Mouse (Mus musculus) heart, embryonic 14.5 days (tissue): ENCODE data around the gene Cdkn2aip. TPM values are rescaled to one million over a fixed set of nuclear protein-coding genes. Genes with fewer than 3 reads are reported as not detected.

Experiments used
- ATAC-seq: fragments of 200-750 bp; cut with Nextera tagmentation; 2 replicates; pipeline ENCODE4 v1.8.0; 2017; ENCODE audit warnings: low read depth, moderate TSS enrichment; ENCODE audit not compliant: insufficient number of reproducible peaks, insufficient read depth, low FRiP score
- H3K27ac ChIP-seq, 2 experiments: fragments of 200-500 bp in 1 of 2; fragments of 300-500 bp in 1 of 2; sonication (generic) in 1 of 2; replicated peaks in 1 of 2; 2 replicates each; pipeline ENCODE4 v1.5.1; 2012 to 2014; ENCODE audit warnings: low read depth in 2 of 2, low read length in 2 of 2, control low read depth in 1 of 2, mild to moderate bottlenecking in 1 of 2, mixed read lengths in 1 of 2; ENCODE audit not compliant: control insufficient read depth in 1 of 2, insufficient read depth in 1 of 2
- H3K27me3 ChIP-seq: fragments of 300-500 bp; sonication (generic); 2 replicates; pipeline ENCODE4 v1.6.1; 2014; ENCODE audit warnings: mild to moderate bottlenecking, low read length, control low read depth; ENCODE audit not compliant: control insufficient read depth, insufficient read depth
- H3K36me3 ChIP-seq: fragments of 300-500 bp; sonication (generic); 2 replicates; pipeline ENCODE4 v1.6.1; 2014; ENCODE audit warnings: mild to moderate bottlenecking, control low read depth, low read length, mixed read lengths; ENCODE audit not compliant: control insufficient read depth, insufficient read depth
- H3K4me1 ChIP-seq, 2 experiments: fragments of 200-500 bp in 1 of 2; fragments of 300-500 bp in 1 of 2; sonication (generic) in 1 of 2; 2 replicates each; pipeline ENCODE4 v1.6.1; 2012 to 2014; ENCODE audit warnings: low read length in 2 of 2, control low read depth in 1 of 2, mixed read lengths in 1 of 2; ENCODE audit not compliant: control insufficient read depth in 2 of 2, insufficient read depth in 2 of 2
- H3K4me2 ChIP-seq: fragments of 300-500 bp; sonication (generic); 2 replicates; pipeline ENCODE4 v1.6.1; 2014; ENCODE audit warnings: mild to moderate bottlenecking, low read length
- H3K4me3 ChIP-seq, 2 experiments: fragments of 200-500 bp in 1 of 2; fragments of 300-500 bp in 1 of 2; sonication (generic) in 1 of 2; 2 replicates each; pipeline ENCODE4 v1.5.1; 2012 to 2014; ENCODE audit warnings: low read length in 2 of 2, mild to moderate bottlenecking in 2 of 2, control low read depth in 1 of 2, low read depth in 1 of 2, moderate library complexity in 1 of 2; ENCODE audit not compliant: control insufficient read depth in 1 of 2, insufficient read depth in 1 of 2
- H3K9ac ChIP-seq: fragments of 300-500 bp; sonication (generic); 2 replicates; pipeline ENCODE4 v1.6.1; 2014; ENCODE audit warnings: mild to moderate bottlenecking, low read length
- H3K9me3 ChIP-seq: fragments of 300-500 bp; sonication (generic); 2 replicates; pipeline ENCODE4 v1.6.1; 2016; ENCODE audit warnings: low read length, control low read depth; ENCODE audit not compliant: control insufficient read depth
- WGBS: fragments of 180-500 bp; shearing (Covaris S2); extraction: QIAGEN DNeasy Blood & Tissue Kit; methylation state at CpG from one replicate; pipeline ENCODE4 v1.1.7; 2014; 5-methylcytosine and 5-hydroxymethylcytosine counted together
- polyA plus RNA-seq: library from polyadenylated mRNA; unstranded; fragments of >200 nt; fragmentation: Nextera tagmentation; extraction: Ambion mirVana; gene quantifications from 2 replicates; pipeline ENCODE4 v1.2.1, GENCODE M21; 2014

Cdkn2aip gene
- polyA plus RNA-seq, 1 experiment from 2014 or later = 15.8 TPM

GRCm38 (mm10) chr8:47683994-47684393 is 29.7 kb downstream of the Cdkn2aip start:
- Histone ChIP-seq H3K27ac (no peak overlapping the region), H3K36me3 (peaks cover 5% of the 10 kb centered on the region; the same call in 1 of the 2 replicates), H3K4me1 (no peaks in the 10 kb centered on the region), H3K9ac (no peak overlapping the region), H3K4me2 (no peak overlapping the region), H3K27me3 (no peaks in the 10 kb centered on the region), H3K4me3 (no peak overlapping the region), H3K9me3 (no peaks in the 10 kb centered on the region)
- no peak for ATAC-seq
- WGBS = 82% methylated on average over 9 of the region's 9 CpGs

GRCm38 (mm10) chr8:47680306-47680705 is 33.4 kb downstream of the Cdkn2aip start:
- Histone ChIP-seq H3K9ac (no peak overlapping the region), H3K4me3 (no peak overlapping the region), H3K4me1 (0 out of 4 replicates have a peak, but pooled peaks cover 0 to 13% of the 10 kb centered on the region in 2 experiments), H3K27me3 (no peaks in the 10 kb centered on the region), H3K27ac (no peak overlapping the region), H3K4me2 (no peak overlapping the region), H3K9me3 (no peaks in the 10 kb centered on the region), H3K36me3 (peaks cover 5% of the 10 kb centered on the region; the same call in 1 of the 2 replicates)
- 85% methylated on average over 4 of the region's 4 CpGs for WGBS
- no peak for ATAC-seq

DNA sequence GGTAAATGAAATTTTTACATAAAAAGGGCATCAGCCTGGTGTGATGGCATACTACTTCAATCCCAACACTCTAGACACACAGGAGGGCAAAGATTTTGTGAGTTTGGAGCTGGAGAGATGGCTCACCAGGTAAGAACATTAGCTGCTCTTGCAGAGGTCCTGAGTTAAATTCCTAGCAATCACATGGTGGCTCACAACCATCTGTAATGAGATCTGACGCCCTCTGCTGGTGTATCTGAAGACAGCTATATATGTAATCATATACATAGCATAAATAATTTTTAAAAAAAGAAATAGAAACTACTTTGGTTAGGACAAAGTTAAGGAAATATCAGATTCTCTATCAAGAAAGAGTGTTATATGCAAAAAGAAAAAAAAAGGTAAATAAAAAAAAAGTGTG is 34.1 kb downstream of the Cdkn2aip start:
- H3K9ac ChIP-seq = no peak overlapping the region
- H3K9me3 ChIP-seq = no peaks in the 10 kb centered on the region
- no peak overlapping the region for H3K4me3 ChIP-seq
- 76% methylated on average over 1 of the region's 1 CpGs for WGBS
- peaks cover 5% of the 10 kb centered on the region; the same call in 1 of the 2 replicates for H3K36me3 ChIP-seq
- H3K4me2 ChIP-seq = no peak overlapping the region
- H3K4me1 ChIP-seq = 0 out of 4 replicates have a peak, but pooled peaks cover 0 to 13% of the 10 kb centered on the region in 2 experiments
- no peak for ATAC-seq
- H3K27me3 ChIP-seq = no peaks in the 10 kb centered on the region
- H3K27ac ChIP-seq = no peak overlapping the region

DNA sequence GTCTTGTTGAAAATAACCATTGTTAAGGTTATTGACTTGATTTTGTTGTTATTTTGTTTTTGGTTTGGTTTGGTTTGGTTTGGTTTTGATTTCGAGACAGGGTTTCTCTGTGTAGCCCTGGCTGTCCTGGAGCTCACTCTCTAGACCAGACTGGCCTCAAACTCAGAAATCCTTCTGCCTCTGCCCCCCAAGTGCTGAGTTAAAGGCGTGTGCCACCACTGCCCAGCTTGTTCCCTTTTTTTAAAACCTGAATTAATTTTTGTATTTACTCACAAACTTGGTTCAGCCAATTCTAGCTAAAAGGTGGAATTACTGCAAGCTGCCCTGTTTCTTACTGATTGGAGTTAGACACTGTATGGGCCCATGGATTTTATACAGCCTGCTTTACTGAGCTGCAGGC is 37.1 kb downstream of the Cdkn2aip start:
- H3K4me2 ChIP-seq = peak overlapping the region; percentile 87
- H3K9ac ChIP-seq = peak overlapping the region; percentile 91
- peak overlapping the region in 1 of 2 experiments; percentile 65; a peak in 2 of 4 replicates for H3K4me3 ChIP-seq
- peaks cover 0 to 13% of the 10 kb centered on the region in 2 experiments; a peak in 1 of 4 replicates for H3K4me1 ChIP-seq
- H3K36me3 ChIP-seq = 0 out of 2 replicates have a peak, but pooled peaks cover under 1% of the 10 kb centered on the region
- H3K9me3 ChIP-seq = no peaks in the 10 kb centered on the region
- no peak for ATAC-seq
- no peaks in the 10 kb centered on the region for H3K27me3 ChIP-seq
- H3K27ac ChIP-seq = no peak overlapping the region
- 53% methylated on average over 2 of the region's 2 CpGs for WGBS

GRCm38 (mm10) chr8:47676224-47676623 is 37.5 kb downstream of the Cdkn2aip start:
- no peaks in the 10 kb centered on the region for H3K36me3 ChIP-seq
- H3K4me2 ChIP-seq = peak overlapping the region; percentile 87
- peak overlapping the region in 1 of 2 experiments; percentile 99; a peak in 2 of 4 replicates for H3K27ac ChIP-seq
- WGBS = 3% methylated on average over 15 of the region's 15 CpGs
- H3K4me3 ChIP-seq = peak overlapping the region; percentile 65 to 81
- no peak for ATAC-seq
- H3K9me3 ChIP-seq = no peaks in the 10 kb centered on the region
- H3K27me3 ChIP-seq = no peaks in the 10 kb centered on the region
- H3K4me1 ChIP-seq = peaks cover 0 to 13% of the 10 kb centered on the region in 2 experiments; a peak in 1 of 4 replicates
- H3K9ac ChIP-seq = peak overlapping the region; percentile 91

DNA sequence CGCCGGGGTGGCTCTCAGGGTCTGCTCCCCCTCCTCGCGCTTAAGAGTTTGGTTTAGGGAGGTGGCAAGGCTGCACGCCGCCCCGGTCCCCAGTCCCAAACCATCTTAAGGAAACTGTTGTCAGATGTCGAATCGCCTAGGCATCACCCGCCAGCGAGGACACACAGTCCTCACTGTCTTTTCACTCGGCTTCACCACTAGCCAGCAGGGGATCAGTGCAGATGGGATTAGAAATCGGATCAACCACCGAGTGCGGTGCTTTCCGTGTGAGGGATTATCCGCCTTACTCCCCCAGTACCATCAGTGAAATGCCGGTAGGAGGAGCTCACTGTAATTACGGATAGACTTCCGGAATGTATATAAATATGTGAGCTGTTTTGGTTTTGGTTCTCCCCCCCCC is 37.9 kb downstream of the Cdkn2aip start:
- no peaks in the 10 kb centered on the region for H3K36me3 ChIP-seq
- peak overlapping the region; percentile 91 for H3K9ac ChIP-seq
- no peaks in the 10 kb centered on the region for H3K27me3 ChIP-seq
- WGBS = under 1% methylated on average over 20 of the region's 20 CpGs
- H3K9me3 ChIP-seq = no peaks in the 10 kb centered on the region
- peak overlapping the region; percentile 98 to 99 for H3K27ac ChIP-seq
- peak overlapping the region; percentile 87 for H3K4me2 ChIP-seq
- no peak for ATAC-seq
- peaks cover 0 to 13% of the 10 kb centered on the region in 2 experiments; a peak in 1 of 4 replicates for H3K4me1 ChIP-seq
- H3K4me3 ChIP-seq = peak overlapping the region; percentile 65 to 81

GRCm38 (mm10) chr8:47674777-47675710 is 38.7 kb downstream of the Cdkn2aip start, which contains the start of gene Ing2:
Ing2 (minus strand) TSS chr8:47675556.
- ATAC-seq = peak; percentile 92
- Histone ChIP-seq H3K27ac (peak within 1 kb of the TSS; percentile 98 to 99), H3K4me2 (peak within 1 kb of the TSS; percentile 87), H3K4me1 (peaks cover 0 to 13% of the 10 kb centered on the region in 2 experiments; a peak in 1 of 4 replicates), H3K9ac (peak within 1 kb of the TSS; percentile 91), H3K9me3 (no peaks in the 10 kb centered on the region), H3K27me3 (no peaks in the 10 kb centered on the region), H3K4me3 (peak within 1 kb of the TSS; percentile 65 to 81), H3K36me3 (no peaks in the 10 kb centered on the region)
- under 1% methylated on average over 86 of the region's 106 CpGs for WGBS
